Mouse (Mus musculus) spleen, adult 2 months (tissue): ENCODE results near the gene Cox6b1.

Experiments used
- CTCF ChIP-seq: fragments of 200-500 bp; IDR thresholded peaks from 2 replicates; pipeline ENCODE4 v1.5.1; 2011; ENCODE audit warnings: mild to moderate bottlenecking, inconsistent platforms; ENCODE audit not compliant: insufficient read depth, insufficient read length, insufficient replicate concordance; ENCODE audit errors: extremely low read depth
- POLR2A ChIP-seq: fragments of 200-500 bp; IDR thresholded peaks from 2 replicates; pipeline ENCODE4 v1.6.1; 2011; ENCODE audit warnings: low read depth, low read length, inconsistent platforms

DNA sequence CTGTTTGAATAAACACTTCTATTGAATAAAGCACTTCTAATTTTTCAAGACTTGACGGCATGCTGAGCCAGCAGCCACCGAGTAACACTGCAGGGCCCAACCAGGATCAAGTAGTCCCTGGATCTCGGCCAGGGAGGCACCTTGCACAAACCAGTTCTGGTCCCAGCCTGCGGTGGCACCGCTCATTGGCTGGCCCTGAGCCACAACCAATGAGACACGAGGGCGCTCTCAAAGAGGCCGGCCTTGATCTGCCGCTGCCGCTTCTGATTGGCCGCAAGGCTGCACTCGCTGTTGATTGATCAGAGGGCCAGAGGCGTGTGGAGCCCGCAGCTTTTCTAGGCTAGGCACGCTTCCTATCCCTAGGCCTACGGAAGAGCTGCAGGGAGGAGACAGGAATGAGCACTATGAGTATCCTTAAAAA lies 26.0 kb downstream of the Cox6b1 start:
- no peak for TF ChIP-seq POLR2A
- no peak for TF ChIP-seq CTCF
